Mouse (Mus musculus): ENCODE results near the gene AB124611.

DNA sequence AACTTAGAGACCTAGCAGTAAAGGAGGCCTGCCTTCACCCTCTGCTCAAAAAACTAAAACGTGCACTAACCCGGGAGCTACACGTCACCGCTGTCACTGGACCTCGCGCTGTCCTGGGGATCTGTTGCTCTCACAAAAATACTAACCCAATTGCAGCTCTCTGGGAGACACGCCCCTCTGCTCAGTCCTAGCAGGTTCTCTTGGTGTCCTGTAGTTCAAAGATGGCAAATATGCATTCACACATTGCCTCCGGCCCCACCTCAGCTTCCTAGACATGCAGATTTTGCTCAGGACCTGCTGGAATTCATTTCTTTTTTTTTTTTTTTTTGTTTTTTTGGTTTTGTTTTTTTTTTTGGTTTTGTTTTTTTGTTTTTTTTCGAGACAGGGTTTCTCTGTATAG, 35.3 kb upstream of the AB124611 start:
- TF ChIP-seq CTCF (IDR thresholded peaks at IDR 0.05; ENCODE audit: control insufficient read depth, insufficient read depth, low read length) (no peak), POLR2A (IDR thresholded peaks at IDR 0.05; ENCODE audit: borderline replicate concordance, control insufficient read depth, low read depth, low read length) (no peak)
